Mouse (Mus musculus) myocyte (in vitro differentiated cells): Measurements from ENCODE around the gene Map4k5. TPM values are rescaled to one million over a fixed set of nuclear protein-coding genes. Genes with fewer than 3 reads are reported as not detected.

ENCODE experiments used
- H3K27me3 ChIP-seq: one replicate; pipeline ENCODE4 v1.6.1; 2011; ENCODE audit not compliant: control insufficient read depth, insufficient read depth, insufficient read length
- H3K36me3 ChIP-seq: one replicate; pipeline ENCODE4 v1.6.1; 2011; ENCODE audit not compliant: control insufficient read depth, insufficient read depth
- H3K4me2 ChIP-seq: one replicate; pipeline ENCODE4 v1.6.1; 2011; ENCODE audit warnings: low read depth, control low read depth
- H3K4me3 ChIP-seq: one replicate; pipeline ENCODE4 v1.5.1; 2011; ENCODE audit warnings: mild to moderate bottlenecking, control low read depth, moderate library complexity
- H3K79me2 ChIP-seq: one replicate; pipeline ENCODE4 v1.6.1; 2011; ENCODE audit not compliant: control insufficient read depth, insufficient read depth
- H3ac ChIP-seq: one replicate; pipeline ENCODE4 v1.6.1; 2011; ENCODE audit not compliant: control insufficient read depth, insufficient read length
- CEBPB ChIP-seq: IDR thresholded peaks from 2 replicates; pipeline ENCODE4 v1.6.1; 2011; ENCODE audit warnings: mild to moderate bottlenecking, moderate library complexity; ENCODE audit not compliant: poor library complexity, insufficient read depth, severe bottlenecking
- E2F4 ChIP-seq: IDR thresholded peaks from one replicate; pipeline ENCODE4 v1.6.1; 2011; ENCODE audit warnings: mild to moderate bottlenecking, control low read depth, moderate library complexity; ENCODE audit not compliant: insufficient read depth
- MAX ChIP-seq: IDR thresholded peaks from one replicate; pipeline ENCODE4 v1.6.1; 2011; ENCODE audit warnings: low read depth, mild to moderate bottlenecking, control low read depth
- MYOD1 ChIP-seq, 3 experiments: IDR thresholded peaks; one replicate each; pipeline ENCODE4 v1.6.1; 2011; ENCODE audit warnings: control low read depth in 2 of 3, low read depth in 2 of 3, mild to moderate bottlenecking in 2 of 3, moderate library complexity in 1 of 3; ENCODE audit not compliant: insufficient read length in 2 of 3, control insufficient read depth in 1 of 3
- MYOG ChIP-seq, 3 experiments: IDR thresholded peaks; one replicate each; pipeline ENCODE4 v1.6.1; 2011; ENCODE audit warnings: control low read depth in 2 of 3, low read depth in 2 of 3, mild to moderate bottlenecking in 2 of 3; ENCODE audit not compliant: insufficient read length in 2 of 3, control insufficient read depth in 1 of 3, insufficient read depth in 1 of 3
- POLR2A ChIP-seq: IDR thresholded peaks from one replicate; pipeline ENCODE4 v1.6.1; 2011; ENCODE audit warnings: low read depth, mild to moderate bottlenecking, control low read depth, moderate library complexity; ENCODE audit not compliant: insufficient read length
- POLR2AphosphoS2 ChIP-seq: IDR thresholded peaks from one replicate; pipeline ENCODE4 v1.6.1; 2011; ENCODE audit warnings: low read depth, control low read depth; ENCODE audit not compliant: insufficient read length
- REST ChIP-seq: IDR thresholded peaks from one replicate; pipeline ENCODE4 v1.6.1; 2011; ENCODE audit warnings: mild to moderate bottlenecking, control low read depth, moderate library complexity; ENCODE audit not compliant: insufficient read depth, insufficient read length
- SRF ChIP-seq: IDR thresholded peaks from one replicate; pipeline ENCODE4 v1.6.1; 2011; ENCODE audit warnings: low read depth; ENCODE audit not compliant: control insufficient read depth, insufficient read length
- TCF12 ChIP-seq: IDR thresholded peaks from one replicate; pipeline ENCODE4 v1.6.1; 2011; ENCODE audit warnings: mild to moderate bottlenecking, control low read depth; ENCODE audit not compliant: poor library complexity, insufficient read depth, severe bottlenecking
- TCF3 ChIP-seq: IDR thresholded peaks from one replicate; pipeline ENCODE4 v1.6.1; 2011; ENCODE audit warnings: low read depth, control low read depth; ENCODE audit not compliant: insufficient read length
- USF1 ChIP-seq: IDR thresholded peaks from one replicate; pipeline ENCODE4 v1.6.1; 2011; ENCODE audit warnings: low read depth, mild to moderate bottlenecking, control low read depth, moderate library complexity
- polyA plus RNA-seq: library from polyadenylated mRNA; unstranded; fragments of >200 nt; fragmentation: generic; extraction: Trizol; gene quantifications from one replicate; pipeline ENCODE4 v1.2.1, GENCODE M21; 2012; ENCODE audit warnings: missing spikeins

Map4k5 gene
- polyA plus RNA-seq, 1 experiment: 6.1 TPM

- Histone ChIP-seq H3K4me2 (no peak overlapping the region), H3K79me2 (no peaks in the 10 kb centered on the region), H3K4me3 (no peak overlapping the region), H3K36me3 (peaks cover 18% of the 10 kb centered on the region), H3ac (no peak overlapping the region), H3K27me3 (no peaks in the 10 kb centered on the region)
- TF ChIP-seq POLR2A (no peak), CEBPB (no peak), TCF3 (no peak), REST (no peak), SRF (no peak), MYOD1 (IDR thresholded peaks at IDR 0.05; ENCODE audit: control insufficient read depth in 1 of 3, insufficient read length in 2 of 3, low read depth in 2 of 3) (no peak), MAX (no peak), TCF12 (no peak), E2F4 (no peak), POLR2AphosphoS2 (no peak), USF1 (no peak), MYOG (IDR thresholded peaks at IDR 0.05; ENCODE audit: control insufficient read depth in 1 of 3, insufficient read depth in 1 of 3, insufficient read length in 2 of 3, low read depth in 2 of 3) (no peak)
These were observed 85.5 kb downstream of the Map4k5 start for GRCm38 (mm10) chr12:69807399-69807985.

DNA sequence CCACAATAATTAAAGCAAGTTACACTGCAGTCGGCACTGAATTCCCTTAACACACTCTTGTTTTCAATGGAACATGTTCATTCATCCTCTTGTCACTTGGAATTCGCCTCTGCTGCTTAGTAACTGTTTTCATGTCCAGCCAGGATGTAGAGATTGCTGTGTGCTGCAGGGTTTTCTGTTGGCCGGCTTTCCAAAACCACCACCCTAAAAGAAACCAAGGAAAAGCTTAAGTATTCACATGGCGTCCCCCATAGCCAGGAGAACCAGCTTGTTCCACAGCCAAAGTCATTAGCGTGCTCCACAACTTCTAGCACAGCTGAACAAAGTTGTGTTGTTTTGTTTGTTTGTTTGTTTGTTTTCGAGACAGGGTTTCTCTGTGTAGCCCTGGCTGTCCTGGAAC, 87.9 kb downstream of the Map4k5 start:
- no peaks in the 10 kb centered on the region for H3K27me3 ChIP-seq
- H3ac ChIP-seq: no peak overlapping the region
- no peaks in the 10 kb centered on the region for H3K79me2 ChIP-seq
- no peak overlapping the region for H3K4me3 ChIP-seq
- no peak for TF ChIP-seq CEBPB
- no peak for TF ChIP-seq E2F4
- no peak for TF ChIP-seq REST
- no peak for TF ChIP-seq MAX
- no peak for TF ChIP-seq MYOD1 (IDR thresholded peaks at IDR 0.05; ENCODE audit: control insufficient read depth in 1 of 3, insufficient read length in 2 of 3, low read depth in 2 of 3)
- no peak for TF ChIP-seq POLR2A
- TF ChIP-seq TCF12: no peak
- TF ChIP-seq SRF: no peak
- no peak for TF ChIP-seq MYOG (IDR thresholded peaks at IDR 0.05; ENCODE audit: control insufficient read depth in 1 of 3, insufficient read depth in 1 of 3, insufficient read length in 2 of 3, low read depth in 2 of 3)
- TF ChIP-seq USF1: no peak
- TF ChIP-seq POLR2AphosphoS2: no peak
- no peak overlapping the region for H3K4me2 ChIP-seq
- peaks cover 14% of the 10 kb centered on the region for H3K36me3 ChIP-seq

DNA sequence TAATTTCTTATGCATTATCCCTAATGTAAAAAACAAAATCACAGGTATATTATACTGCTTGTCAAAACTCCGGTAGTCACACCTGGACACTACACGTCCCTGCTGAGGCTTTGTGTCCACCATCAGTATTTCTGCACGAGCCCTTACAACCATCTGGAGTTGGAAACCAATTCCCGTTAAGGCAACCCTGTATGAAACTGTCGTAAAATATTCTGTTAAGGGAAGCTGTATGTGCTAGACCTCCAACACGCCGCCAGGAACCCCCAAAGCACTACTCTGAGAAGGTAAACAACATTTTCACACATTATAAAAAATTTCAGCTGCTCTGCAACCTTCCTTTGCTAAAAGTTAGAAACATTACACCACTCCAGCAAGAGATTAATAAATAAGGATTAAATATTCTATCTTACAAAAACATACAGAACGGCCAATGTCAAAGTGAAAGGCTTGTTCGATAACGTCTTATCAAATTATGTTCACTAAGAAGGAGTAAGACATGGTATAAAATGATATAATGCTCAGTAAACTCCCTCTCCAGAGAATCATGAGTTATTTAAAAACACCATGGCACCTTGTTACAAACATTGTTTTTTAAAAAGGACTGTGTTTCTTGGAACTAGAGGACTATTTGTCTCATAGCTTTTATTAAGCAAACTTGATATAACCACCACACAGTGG, 88.5 kb downstream of the Map4k5 start:
- Histone ChIP-seq H3K4me3 (no peak overlapping the region), H3K4me2 (no peak overlapping the region), H3K27me3 (no peaks in the 10 kb centered on the region), H3K36me3 (peaks cover 14% of the 10 kb centered on the region), H3K79me2 (no peaks in the 10 kb centered on the region), H3ac (no peak overlapping the region)
- no peak for TF ChIP-seq POLR2A
- no peak for TF ChIP-seq REST
- no peak for TF ChIP-seq CEBPB
- no peak for TF ChIP-seq SRF
- no peak for TF ChIP-seq TCF3
- no peak for TF ChIP-seq MAX
- no peak for TF ChIP-seq MYOG (IDR thresholded peaks at IDR 0.05; ENCODE audit: control insufficient read depth in 1 of 3, insufficient read depth in 1 of 3, insufficient read length in 2 of 3, low read depth in 2 of 3)
- TF ChIP-seq MYOD1 (IDR thresholded peaks at IDR 0.05; ENCODE audit: control insufficient read depth in 1 of 3, insufficient read length in 2 of 3, low read depth in 2 of 3): no peak
- TF ChIP-seq TCF12: no peak
- no peak for TF ChIP-seq USF1
- TF ChIP-seq E2F4: no peak

- Histone ChIP-seq H3K36me3 (peaks cover 14% of the 10 kb centered on the region), H3K4me3 (no peak overlapping the region), H3ac (no peak overlapping the region), H3K4me2 (no peak overlapping the region), H3K27me3 (no peaks in the 10 kb centered on the region), H3K79me2 (no peaks in the 10 kb centered on the region)
- TF ChIP-seq E2F4 (no peak), POLR2AphosphoS2 (no peak)
These were observed 89.8 kb downstream of the Map4k5 start for GRCm38 (mm10) chr12:69803196-69803595.

DNA sequence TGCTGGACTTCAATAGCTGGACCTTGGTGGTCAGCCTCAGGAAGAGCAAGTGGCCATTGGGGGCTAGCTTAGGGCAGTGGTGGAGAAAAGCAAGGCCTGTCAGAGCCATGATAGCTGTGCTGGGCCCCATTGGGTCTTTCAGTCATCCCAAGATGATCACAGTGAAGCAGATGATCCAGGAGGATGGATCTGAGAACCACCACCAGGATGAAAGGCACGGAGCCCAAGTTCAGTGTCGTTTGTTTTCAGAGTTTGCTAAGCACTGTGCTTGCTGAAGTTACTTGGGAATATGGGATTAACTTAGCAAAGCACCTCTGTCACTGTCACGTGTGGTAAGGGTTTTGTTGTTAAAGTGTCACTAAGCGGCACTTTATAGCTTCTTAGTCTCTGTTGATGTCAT, 92.4 kb downstream of the Map4k5 start:
- Histone ChIP-seq H3K36me3 (peaks cover 9% of the 10 kb centered on the region), H3K27me3 (no peaks in the 10 kb centered on the region), H3K4me3 (no peak overlapping the region), H3K4me2 (no peak overlapping the region), H3ac (no peak overlapping the region), H3K79me2 (no peaks in the 10 kb centered on the region)
- TF ChIP-seq E2F4 (no peak), MYOD1 (IDR thresholded peaks at IDR 0.05; ENCODE audit: control insufficient read depth in 1 of 3, insufficient read length in 2 of 3, low read depth in 2 of 3) (no peak), POLR2AphosphoS2 (no peak), TCF3 (no peak), CEBPB (no peak), MAX (no peak), TCF12 (no peak), MYOG (IDR thresholded peaks at IDR 0.05; ENCODE audit: control insufficient read depth in 1 of 3, insufficient read depth in 1 of 3, insufficient read length in 2 of 3, low read depth in 2 of 3) (no peak), REST (no peak), SRF (no peak), POLR2A (no peak), USF1 (no peak)
